Mouse (Mus musculus) urinary bladder, adult 2 months (tissue): ENCODE measurements around the gene Pin1. TPM values are rescaled to one million over a fixed set of nuclear protein-coding genes. Genes with fewer than 3 reads are reported as not detected.
"Not testable (repeated sequence)": the region's sequence is repeated elsewhere in the genome, so short reads cannot be mapped to it uniquely, and the experiment has no call there.

Source experiments
- DNase-seq: peaks from one replicate; pipeline ENCODE4 v3.0.0; 2022; ENCODE audit warnings: low spot score
- polyA plus RNA-seq: library from polyadenylated mRNA; depleted of rRNA; stranded (reverse); fragments of >200 nt; gene quantifications from 2 replicates; pipeline ENCODE4 v1.2.3, GENCODE M21; 2012; rRNA removed

The Pin1 gene
- 16.3 and 18.9 TPM in 2 replicates for polyA plus RNA-seq

GRCm38 (mm10) chr9:20651602-20652259 is at the start of gene Pin1:
TSS of gene Pin1 (plus strand) at chr9:20652095.
- peak; percentile 92 for DNase-seq

GRCm38 (mm10) chr9:20606269-20606668 is 45.6 kb upstream of the Pin1 start:
- DNase-seq, result no peak

- peak; percentile 87 for DNase-seq
Observed at GRCm38 (mm10) chr9:20607100-20607974, 44.6 kb upstream of the Pin1 start.

DNA sequence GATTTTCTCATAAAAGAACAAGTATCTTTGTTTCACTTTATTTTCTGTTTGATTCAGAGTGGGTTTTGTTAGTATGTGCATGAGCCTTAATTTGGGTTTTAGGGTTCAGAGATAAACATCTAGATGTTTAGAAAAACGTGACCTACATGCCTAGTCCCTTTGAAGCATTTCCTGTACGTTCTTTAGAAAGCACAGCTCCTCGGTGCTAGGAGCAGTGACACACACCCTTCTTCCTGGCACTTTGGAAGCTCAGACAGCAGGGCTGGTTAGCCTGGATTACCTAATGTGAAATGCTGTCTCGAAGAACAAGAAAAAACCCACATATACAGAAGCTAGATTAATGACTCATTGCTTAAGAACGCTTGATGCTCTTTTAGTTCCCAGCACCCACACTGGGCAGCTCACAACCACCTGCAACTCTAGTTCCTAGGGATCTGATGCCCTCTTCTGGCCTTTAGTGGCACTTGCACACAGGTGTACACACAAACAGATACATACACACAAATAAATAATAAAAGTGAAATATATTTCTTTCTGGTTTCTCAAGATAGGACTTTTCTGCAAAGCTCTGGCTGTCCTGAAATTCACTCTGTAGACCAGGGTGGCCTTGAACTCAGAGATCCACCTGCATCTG is 41.9 kb upstream of the Pin1 start:
- no peak for DNase-seq

- no peak for DNase-seq
Observed at GRCm38 (mm10) chr9:20611976-20612375, 39.9 kb upstream of the Pin1 start.

GRCm38 (mm10) chr9:20616685-20617084 is 35.2 kb upstream of the Pin1 start:
- no peak for DNase-seq

DNA sequence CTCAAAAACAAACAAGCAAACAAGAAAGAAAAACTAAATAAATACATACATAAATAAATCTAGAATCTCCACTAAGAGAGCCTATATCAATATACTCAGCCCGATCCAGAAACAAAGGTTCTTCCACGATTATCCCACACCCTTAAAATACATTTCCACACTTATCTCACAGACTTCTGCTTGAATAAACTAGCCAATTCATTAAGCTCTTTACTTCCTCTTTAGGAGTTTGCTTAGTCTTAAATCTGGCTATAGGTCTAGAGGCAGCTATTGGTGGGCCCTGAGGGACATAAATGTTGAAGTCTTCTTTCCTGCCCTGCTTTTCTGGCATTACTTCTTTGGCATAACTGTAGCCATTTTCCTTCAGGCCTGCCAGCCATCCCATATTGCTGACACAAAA is 20.6 kb upstream of the Pin1 start:
- DNase-seq, result no peak

GRCm38 (mm10) chr9:20635676-20636075 is 16.2 kb upstream of the Pin1 start:
- not testable (repeated sequence) for DNase-seq

GRCm38 (mm10) chr9:20636256-20636655 is 15.6 kb upstream of the Pin1 start:
- peak; percentile 11 for DNase-seq

GRCm38 (mm10) chr9:20636790-20637189 is 15.1 kb upstream of the Pin1 start:
- DNase-seq, result peak; percentile 10

- DNase-seq, result peak; percentile 19
Observed at GRCm38 (mm10) chr9:20638552-20638951, 13.3 kb upstream of the Pin1 start.

DNA sequence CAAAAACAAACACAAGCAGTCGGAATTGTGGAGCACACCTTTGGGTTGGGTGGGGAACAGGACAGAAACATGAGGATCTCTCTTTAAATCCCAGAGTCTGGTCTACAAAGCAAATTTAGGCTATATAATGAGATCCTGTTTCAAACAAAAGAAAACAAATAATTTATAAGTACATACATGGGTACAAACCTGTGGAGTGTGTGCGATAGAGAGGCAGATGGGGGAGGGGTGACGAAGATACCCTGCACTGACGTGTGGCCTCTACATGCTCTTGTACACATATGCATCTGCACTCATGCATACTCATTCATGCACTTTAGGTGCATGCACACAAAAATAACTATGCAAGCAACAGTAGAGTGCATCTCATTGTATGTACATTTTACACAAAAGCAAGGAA is 12.4 kb upstream of the Pin1 start:
- DNase-seq, result no peak

DNA sequence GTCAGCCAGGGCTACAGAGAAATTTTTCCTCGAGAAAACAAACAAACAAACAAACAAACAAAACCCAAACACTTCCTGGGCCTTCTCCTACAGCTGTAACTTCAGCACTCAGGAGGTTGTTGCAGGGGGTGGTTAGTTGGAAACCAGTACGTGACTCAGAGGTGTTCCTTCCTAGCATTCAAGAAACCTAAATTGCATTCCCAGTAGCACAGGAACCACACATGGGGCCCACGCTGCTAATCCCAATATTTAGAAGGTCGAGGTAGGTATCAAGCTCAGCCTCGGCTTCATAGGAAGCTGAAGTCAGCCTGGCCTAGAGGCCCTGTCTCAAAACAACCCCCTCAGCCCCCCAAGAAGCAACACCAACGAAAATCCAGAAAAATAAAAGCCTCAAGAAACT is 10.4 kb upstream of the Pin1 start:
- DNase-seq, result no peak

DNA sequence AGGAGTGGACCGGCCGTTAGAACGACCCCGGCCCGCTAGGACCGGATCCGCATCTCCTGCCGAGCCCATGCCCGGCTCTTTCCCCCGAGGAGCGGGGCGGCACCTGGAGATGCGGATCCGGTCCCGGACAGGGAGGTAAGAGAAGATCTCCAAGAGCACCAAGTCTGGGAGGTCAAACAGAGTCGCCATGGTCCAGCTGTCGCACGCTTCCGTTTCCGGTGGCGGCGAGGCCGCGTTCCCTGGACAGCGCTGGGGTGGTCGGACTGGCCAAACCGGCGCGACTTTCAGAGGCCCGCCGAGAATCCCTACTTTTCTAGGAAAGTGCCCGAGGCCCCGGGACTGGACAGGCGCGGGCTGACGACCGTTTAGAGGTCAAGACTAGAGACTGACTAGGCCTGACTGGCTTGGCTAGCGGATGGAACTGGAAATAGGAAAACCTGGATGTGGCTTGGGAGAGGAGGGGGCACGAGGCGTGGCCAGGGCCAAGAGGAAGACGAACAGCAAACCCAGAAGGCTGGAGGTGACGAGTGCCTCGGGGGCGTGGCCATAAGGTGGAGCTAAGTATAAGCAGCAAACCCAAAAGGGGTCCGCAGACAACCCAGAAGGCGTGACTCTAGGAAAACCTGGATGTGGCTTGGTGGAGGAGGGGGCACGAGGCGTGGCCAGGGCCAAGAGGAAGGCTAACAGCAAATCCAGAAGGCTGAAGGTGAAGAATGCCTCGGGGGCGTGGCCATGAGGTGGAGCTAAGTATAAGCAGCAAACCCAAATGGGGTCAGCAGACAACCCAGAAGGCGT is 9.6 kb upstream of the Pin1 start, which contains the start of gene Ubl5:
Gene Ubl5, plus strand, starts transcription at position 778 of the 795 bp plus-strand sequence.
- peak; percentile 32 for DNase-seq

GRCm38 (mm10) chr9:20642896-20643466 is 8.9 kb upstream of the Pin1 start:
- DNase-seq, result peak; percentile 48

GRCm38 (mm10) chr9:20643781-20644180 is 8.1 kb upstream of the Pin1 start:
- DNase-seq, result no peak

DNA sequence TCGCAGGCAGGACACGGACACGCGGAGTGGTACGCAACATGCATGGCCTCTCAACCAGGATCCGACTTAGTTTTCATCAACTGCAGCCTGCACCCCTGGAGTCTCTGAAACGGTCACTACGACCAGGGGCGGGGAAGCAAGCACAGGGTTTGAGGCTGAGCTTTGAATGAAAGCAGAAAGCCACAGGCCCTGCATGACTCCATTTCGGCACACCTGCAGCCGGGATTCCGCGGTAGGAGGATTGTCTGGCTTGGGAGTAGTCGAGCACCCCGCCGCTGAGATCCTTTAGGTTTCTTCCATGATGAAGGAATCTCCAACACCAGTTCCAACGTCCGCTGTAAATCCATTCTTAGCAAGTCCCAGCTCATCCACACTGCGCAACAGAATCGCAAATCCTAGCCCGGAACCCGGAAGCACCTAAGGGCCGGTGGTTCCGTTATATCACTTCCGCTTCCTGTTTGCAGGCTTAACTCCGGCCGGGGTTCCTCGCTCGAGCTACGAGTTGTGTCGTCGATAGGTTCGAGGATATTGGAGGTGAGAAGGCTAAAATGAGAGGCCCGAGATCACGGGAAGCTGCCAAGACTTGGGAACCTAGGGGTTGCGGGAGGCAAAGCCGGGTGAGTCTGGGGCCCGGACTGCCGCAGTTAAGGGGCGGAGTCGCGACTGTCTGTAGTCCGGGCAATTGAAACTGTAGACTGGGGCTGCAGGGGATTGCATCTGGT is 7.4 kb upstream of the Pin1 start, which contains the start of gene Fbxl12:
Gene Fbxl12, minus strand, starts transcription at position 408 of the 722 bp plus-strand sequence.
- peak; percentile 65 for DNase-seq

GRCm38 (mm10) chr9:20645121-20645520 is 6.8 kb upstream of the Pin1 start:
- DNase-seq, result no peak

GRCm38 (mm10) chr9:20652260-20652658 is 364 bp downstream of the Pin1 start:
- DNase-seq, result no peak

DNA sequence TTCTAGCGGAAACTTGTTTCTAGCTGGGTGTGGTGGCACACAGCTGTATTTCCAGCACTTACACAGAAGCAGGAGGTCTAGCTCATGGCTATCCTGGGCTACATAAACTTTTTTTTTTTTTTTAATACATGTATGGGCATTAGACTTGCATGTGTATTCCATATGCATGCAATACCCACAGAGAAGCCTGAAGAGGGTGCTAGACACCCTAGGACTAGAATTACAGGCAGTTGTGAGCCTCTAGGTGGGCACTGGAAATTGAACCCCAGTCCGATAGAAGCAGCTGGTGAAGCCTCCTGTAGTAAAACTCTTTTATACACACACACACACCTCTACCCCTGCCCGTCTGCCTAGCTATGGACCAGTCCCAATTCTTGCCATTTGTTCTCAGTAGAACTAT is 2.0 kb downstream of the Pin1 start:
- DNase-seq, result no peak

DNA sequence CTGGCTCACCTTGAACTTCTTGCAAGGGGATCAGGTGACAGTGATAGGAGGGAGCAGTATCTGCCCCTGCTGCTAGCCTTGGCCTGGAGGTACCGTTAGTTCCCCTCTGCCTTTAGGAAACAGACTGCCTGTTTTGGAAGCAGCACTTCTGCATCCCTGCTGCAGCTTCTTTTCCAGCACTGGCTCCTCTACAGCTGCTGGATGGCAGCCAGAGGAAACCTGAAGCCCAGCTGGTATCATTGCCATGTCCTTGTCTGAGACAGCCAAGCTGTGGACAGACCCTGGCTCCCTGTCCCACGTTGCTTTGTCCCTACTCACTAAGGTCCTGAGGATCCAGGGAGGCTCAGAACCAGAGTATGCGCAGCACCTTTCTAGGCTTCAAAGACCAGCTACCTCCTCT is 5.7 kb downstream of the Pin1 start:
- DNase-seq, result no peak
